Mouse (Mus musculus) liver, adult 2 months (tissue): ENCODE measurements around the gene Gstp3. TPM values are rescaled to one million over a fixed set of nuclear protein-coding genes. Genes with fewer than 3 reads are reported as not detected.

Source experiments
- DNase-seq: peaks from one replicate; pipeline ENCODE4 v3.0.0-alpha.2; 2011; ENCODE audit warnings: low read depth, low spot score; ENCODE audit errors: extremely low read depth
- H3K27ac ChIP-seq: fragments of 200-500 bp; replicated peaks from 2 replicates; pipeline ENCODE4 v1.5.1; 2012; ENCODE audit warnings: low read depth, mild to moderate bottlenecking, control low read depth, inconsistent platforms, low read length; ENCODE audit not compliant: insufficient read depth
- H3K27me3 ChIP-seq: fragments of 200-500 bp; 2 replicates; pipeline ENCODE4 v1.6.1; 2012; ENCODE audit warnings: mild to moderate bottlenecking, moderate library complexity, low read length, inconsistent platforms; ENCODE audit not compliant: control insufficient read depth, insufficient read depth
- H3K36me3 ChIP-seq: fragments of 200-500 bp; 2 replicates; pipeline ENCODE4 v1.6.1; 2012; ENCODE audit warnings: low read length, inconsistent platforms; ENCODE audit not compliant: control insufficient read depth, insufficient read depth
- H3K4me1 ChIP-seq: fragments of 200-500 bp; 2 replicates; pipeline ENCODE4 v1.6.1; 2011; ENCODE audit warnings: low read length; ENCODE audit not compliant: control insufficient read depth, insufficient read depth
- H3K4me3 ChIP-seq: fragments of 200-500 bp; 2 replicates; pipeline ENCODE4 v1.5.1; 2011; ENCODE audit warnings: low read depth, mild to moderate bottlenecking, control low read depth, low read length, moderate library complexity; ENCODE audit not compliant: insufficient read depth
- H3K79me2 ChIP-seq: fragments of 200-500 bp; 2 replicates; pipeline ENCODE4 v1.6.1; 2012; ENCODE audit warnings: inconsistent platforms, mild to moderate bottlenecking, low read length, moderate library complexity; ENCODE audit not compliant: control insufficient read depth, insufficient read depth
- H3K9ac ChIP-seq: fragments of 200-500 bp; 2 replicates; pipeline ENCODE4 v1.6.1; 2012; ENCODE audit warnings: low read depth, mild to moderate bottlenecking, control low read depth, inconsistent platforms, low read length
- CTCF ChIP-seq: fragments of 200-500 bp; IDR thresholded peaks from 2 replicates; pipeline ENCODE4 v1.5.1; 2011; ENCODE audit warnings: low read depth, low read length, control low read depth
- POLR2A ChIP-seq: fragments of 200-500 bp; IDR thresholded peaks from 2 replicates; pipeline ENCODE4 v1.6.1; 2011; ENCODE audit warnings: low read length, control low read depth; ENCODE audit not compliant: insufficient read depth; ENCODE audit errors: extremely low read depth
- WGBS: fragments of 180-500 bp; shearing (Covaris S2); methylation state at CpG from one replicate; pipeline ENCODE4 v1.1.7; 2018; 5-methylcytosine and 5-hydroxymethylcytosine counted together
- polyA plus RNA-seq: library from polyadenylated mRNA; depleted of rRNA; stranded (reverse); fragments of >200 nt; gene quantifications from 2 replicates; pipeline ENCODE4 v1.2.3, GENCODE M21; 2012
- total RNA-seq: library from RNA; depleted of rRNA; stranded (reverse); fragments of >200 nt; gene quantifications from 2 replicates; pipeline ENCODE4 v1.2.3, GENCODE M21; 2014

Gstp3 gene
- total and polyA plus RNA-seq, 2 experiments: 21.5 to 54.3 TPM

GRCm38 (mm10) chr19:4032668-4033067, 26.7 kb downstream of the Gstp3 start:
- 56% methylated on average over 7 of the region's 7 CpGs for WGBS
- H3K27me3 ChIP-seq: no peaks in the 10 kb centered on the region
- H3K36me3 ChIP-seq: peaks cover 4% of the 10 kb centered on the region; the same call in 1 of the 2 replicates
- no peak overlapping the region for H3K9ac ChIP-seq
- DNase-seq: no peak
- H3K79me2 ChIP-seq: no peaks in the 10 kb centered on the region
- H3K4me3 ChIP-seq: no peak overlapping the region
- peak overlapping the region; percentile 30 for H3K27ac ChIP-seq
- TF ChIP-seq CTCF (no peak), POLR2A (no peak)
- peaks cover 10% of the 10 kb centered on the region; the same call in 1 of the 2 replicates for H3K4me1 ChIP-seq

DNA sequence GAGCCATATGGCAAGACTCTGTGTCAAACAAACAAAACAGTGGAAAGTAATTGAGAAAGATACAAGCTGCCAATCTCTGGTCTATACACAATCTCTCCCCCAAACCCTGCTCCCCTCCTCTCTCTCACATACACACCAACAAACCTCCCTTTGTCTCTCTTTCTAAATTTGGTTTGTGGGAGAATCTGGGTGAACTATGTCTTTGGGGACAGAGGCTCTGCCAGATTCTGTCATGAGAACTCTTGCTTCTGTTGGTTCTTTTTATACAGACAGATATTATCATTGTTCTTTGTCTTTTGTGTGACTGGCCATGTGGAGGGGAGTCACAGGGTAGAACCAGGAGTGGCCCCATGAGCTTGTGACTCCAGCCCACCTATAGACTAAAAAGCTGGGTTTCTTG, 31.8 kb downstream of the Gstp3 start:
- DNase-seq: no peak
- H3K4me3 ChIP-seq: no peak overlapping the region
- H3K9ac ChIP-seq: no peak overlapping the region
- no peaks in the 10 kb centered on the region for H3K79me2 ChIP-seq
- peaks cover 16% of the 10 kb centered on the region for H3K4me1 ChIP-seq
- H3K36me3 ChIP-seq: no peaks in the 10 kb centered on the region
- H3K27ac ChIP-seq: no peak overlapping the region
- TF ChIP-seq CTCF: no peak
- no peak for TF ChIP-seq POLR2A
- no peaks in the 10 kb centered on the region for H3K27me3 ChIP-seq

DNA sequence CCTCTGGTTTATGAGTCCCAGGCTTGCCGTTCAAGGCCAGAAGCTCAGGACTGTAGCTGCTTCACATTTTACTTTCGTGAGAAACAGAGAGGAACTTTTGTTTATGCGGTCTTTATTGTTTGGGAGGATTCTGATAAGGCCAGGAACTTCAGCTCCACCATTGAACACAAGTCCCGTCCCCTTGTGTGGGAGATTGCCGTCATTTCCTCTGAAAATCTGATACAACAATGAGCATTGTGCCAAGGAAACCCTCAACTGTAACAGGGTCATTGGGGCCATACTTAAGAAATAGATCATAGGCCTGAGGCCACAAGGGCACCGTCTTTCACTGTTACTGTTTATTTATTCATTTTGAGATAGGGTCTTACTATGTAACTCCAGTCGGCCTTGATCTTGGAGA, 36.2 kb downstream of the Gstp3 start:
- TF ChIP-seq POLR2A (no peak), CTCF (no peak)
- Histone ChIP-seq H3K79me2 (no peaks in the 10 kb centered on the region), H3K36me3 (no peaks in the 10 kb centered on the region), H3K9ac (no peak overlapping the region), H3K4me1 (peaks cover 33% of the 10 kb centered on the region), H3K27me3 (no peaks in the 10 kb centered on the region), H3K4me3 (no peak overlapping the region), H3K27ac (peak overlapping the region; percentile 90)
- 80% methylated on average over 7 of the region's 7 CpGs for WGBS
- no peak for DNase-seq

- Histone ChIP-seq H3K36me3 (no peaks in the 10 kb centered on the region), H3K27me3 (no peaks in the 10 kb centered on the region), H3K4me3 (no peak overlapping the region), H3K4me1 (peaks cover 26% of the 10 kb centered on the region), H3K79me2 (no peaks in the 10 kb centered on the region), H3K9ac (peak overlapping the region; percentile 20; the same call in 1 of the 2 replicates), H3K27ac (peak overlapping the region; percentile 80)
- no peak for TF ChIP-seq POLR2A
- TF ChIP-seq CTCF: peak; percentile 89
- WGBS: 16% methylated on average over 18 of the region's 18 CpGs
- DNase-seq: peak; percentile 84
These were observed 40.4 kb downstream of the Gstp3 start for GRCm38 (mm10) chr19:4018743-4019583.

DNA sequence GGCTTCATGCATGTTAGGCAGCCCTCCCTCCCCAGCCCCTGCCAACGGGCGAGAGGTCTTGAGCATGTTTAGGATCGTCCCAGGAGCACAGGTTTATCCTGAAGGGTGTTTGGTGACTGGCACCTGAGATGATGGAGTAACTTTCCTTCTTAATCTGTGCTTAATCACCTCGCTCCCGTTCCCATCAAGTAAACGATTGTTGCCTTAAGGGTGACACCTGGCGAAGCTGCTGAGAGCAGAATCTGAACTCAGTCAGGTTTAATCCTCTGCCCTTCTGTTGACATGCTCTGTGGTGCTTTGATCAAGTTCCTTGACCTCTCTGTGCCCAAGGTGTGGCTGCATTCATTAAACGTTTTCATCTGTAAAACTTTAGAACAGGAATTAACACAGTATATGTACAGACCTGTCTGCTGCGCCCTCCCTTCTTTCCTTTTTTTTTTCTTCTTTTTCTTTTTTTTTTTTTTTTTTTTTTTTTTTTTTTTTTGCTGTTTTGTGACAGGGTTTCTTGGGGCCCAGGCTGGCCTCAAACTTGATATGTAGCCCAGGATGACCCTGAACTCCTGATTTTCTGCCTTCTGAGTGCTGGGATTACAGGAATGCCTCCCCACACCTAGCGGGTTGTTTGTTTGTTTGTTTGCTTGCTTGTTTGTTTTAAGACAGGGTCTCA, 41.3 kb downstream of the Gstp3 start:
- H3K79me2 ChIP-seq: no peaks in the 10 kb centered on the region
- H3K36me3 ChIP-seq: no peaks in the 10 kb centered on the region
- H3K4me1 ChIP-seq: peaks cover 20% of the 10 kb centered on the region
- H3K9ac ChIP-seq: no peak overlapping the region
- 83% methylated on average over 10 of the region's 10 CpGs for WGBS
- H3K27ac ChIP-seq: peak overlapping the region; percentile 26; the same call in 1 of the 2 replicates
- TF ChIP-seq CTCF: no peak
- no peak for TF ChIP-seq POLR2A
- H3K4me3 ChIP-seq: no peak overlapping the region
- no peak for DNase-seq
- H3K27me3 ChIP-seq: no peaks in the 10 kb centered on the region
